Mouse (Mus musculus) right cerebral cortex, postnatal 4 days (tissue): ENCODE results near the gene Lbx1.

Experiments used
- DNase-seq: peaks from one replicate; pipeline ENCODE4 v3.0.0-alpha.2; 2022

Lbx1 gene

GRCm38 (mm10) chr19:45209776-45210422 is 25.7 kb downstream of the Lbx1 start:
- no peak for DNase-seq

- DNase-seq: no peak
Measured at GRCm38 (mm10) chr19:45209191-45209590, 26.4 kb downstream of the Lbx1 start.

- no peak for DNase-seq
Measured at GRCm38 (mm10) chr19:45208438-45209060, 27.1 kb downstream of the Lbx1 start.

GRCm38 (mm10) chr19:45207662-45208437 is 27.8 kb downstream of the Lbx1 start:
- DNase-seq: no peak

- no peak for DNase-seq
Measured at GRCm38 (mm10) chr19:45207153-45207552, 28.5 kb downstream of the Lbx1 start.

GRCm38 (mm10) chr19:45205311-45206105 is 30.1 kb downstream of the Lbx1 start:
- no peak for DNase-seq

DNA sequence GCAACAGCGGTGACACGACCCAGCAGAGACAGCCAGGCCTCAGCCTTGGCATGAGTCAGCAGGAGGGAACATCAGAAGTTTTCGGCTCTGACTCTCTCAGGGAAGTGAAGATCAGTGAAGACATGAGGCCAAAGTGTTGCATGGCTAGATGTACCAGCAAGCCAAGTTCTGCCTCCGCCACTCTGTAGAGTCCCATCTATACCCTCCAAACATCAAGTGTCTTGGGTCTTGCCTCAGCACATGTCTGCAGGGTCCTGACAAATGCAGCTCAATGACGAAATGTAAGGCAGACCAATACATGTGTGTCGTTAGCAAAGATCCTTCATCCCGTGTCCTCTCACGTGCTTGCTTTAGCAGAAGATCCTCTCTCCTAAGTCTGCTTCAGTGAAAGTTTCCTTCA is 38.6 kb downstream of the Lbx1 start:
- DNase-seq: no peak

- no peak for DNase-seq
Measured at GRCm38 (mm10) chr19:45194651-45195050, 41.0 kb downstream of the Lbx1 start.
